Mouse (Mus musculus) kidney, embryonic 15.5 days (tissue): Measurements from ENCODE around the gene St6galnac6. TPM values are rescaled to one million over a fixed set of nuclear protein-coding genes. Genes with fewer than 3 reads are reported as not detected.

Experiments used
- ATAC-seq: fragments of 200-750 bp; cut with Nextera tagmentation; replicated peaks from 2 replicates; pipeline ENCODE4 v1.8.0; 2017; ENCODE audit warnings: moderate TSS enrichment; ENCODE audit not compliant: low FRiP score
- H3K27ac ChIP-seq: fragments of 300-500 bp; sonication (generic); 2 replicates; pipeline ENCODE4 v1.5.1; 2015; ENCODE audit warnings: mild to moderate bottlenecking, inconsistent platforms
- H3K27me3 ChIP-seq: fragments of 300-500 bp; sonication (generic); 2 replicates; pipeline ENCODE4 v1.6.1; 2015; ENCODE audit warnings: inconsistent platforms
- H3K36me3 ChIP-seq: fragments of 300-500 bp; sonication (generic); 2 replicates; pipeline ENCODE4 v1.6.1; 2015; ENCODE audit warnings: inconsistent platforms
- H3K4me1 ChIP-seq: fragments of 300-500 bp; sonication (generic); 2 replicates; pipeline ENCODE4 v1.6.1; 2015; ENCODE audit warnings: inconsistent platforms
- H3K4me2 ChIP-seq: fragments of 300-500 bp; sonication (generic); 2 replicates; pipeline ENCODE4 v1.6.1; 2015; ENCODE audit warnings: moderate library complexity, mild to moderate bottlenecking, inconsistent platforms
- H3K4me3 ChIP-seq: fragments of 300-500 bp; sonication (generic); replicated peaks from 2 replicates; pipeline ENCODE4 v1.5.1; 2015; ENCODE audit warnings: mild to moderate bottlenecking, inconsistent platforms
- H3K9ac ChIP-seq: fragments of 300-500 bp; sonication (generic); 2 replicates; pipeline ENCODE4 v1.6.1; 2015; ENCODE audit warnings: mild to moderate bottlenecking, inconsistent platforms
- H3K9me3 ChIP-seq: fragments of 300-500 bp; sonication (generic); replicated peaks from 2 replicates; pipeline ENCODE4 v1.6.1; 2016; ENCODE audit warnings: inconsistent platforms
- WGBS: fragments of 180-500 bp; shearing (Covaris S2); methylation state at CpG from one replicate; pipeline ENCODE4 v1.1.7; 2015; ENCODE audit warnings: mixed read lengths; 5-methylcytosine and 5-hydroxymethylcytosine counted together
- microRNA counts: library from miRNA; unstranded; fragments of <30 nt; microRNA quantifications from one replicate; lab custom pipeline; 2016
- microRNA-seq: library from miRNA; unstranded; fragments of <30 nt; microRNA quantifications from one replicate; pipeline ENCODE4, GENCODE M21; 2016
- polyA plus RNA-seq: library from polyadenylated mRNA; unstranded; fragments of >200 nt; fragmentation: Nextera tagmentation; extraction: Ambion mirVana; gene quantifications from 2 replicates; pipeline ENCODE4 v1.2.1, GENCODE M21; 2015

St6galnac6 gene
- polyA plus RNA-seq, 1 experiment from 2014 or later: 17.6 TPM

GRCm38 (mm10) chr2:32668176-32668575 lies 68.7 kb downstream of the St6galnac6 start:
- Histone ChIP-seq H3K27me3 (no peaks in the 10 kb centered on the region), H3K36me3 (peaks cover 23% of the 10 kb centered on the region), H3K4me2 (no peak overlapping the region), H3K4me3 (no peak overlapping the region), H3K9me3 (no peaks in the 10 kb centered on the region), H3K9ac (no peak overlapping the region), H3K4me1 (0 out of 2 replicates have a peak, but pooled peaks cover 9% of the 10 kb centered on the region), H3K27ac (peak overlapping the region; percentile 52; the same call in 1 of the 2 replicates)
- no peak for ATAC-seq
- WGBS: 89% methylated on average over 7 of the region's 7 CpGs

DNA sequence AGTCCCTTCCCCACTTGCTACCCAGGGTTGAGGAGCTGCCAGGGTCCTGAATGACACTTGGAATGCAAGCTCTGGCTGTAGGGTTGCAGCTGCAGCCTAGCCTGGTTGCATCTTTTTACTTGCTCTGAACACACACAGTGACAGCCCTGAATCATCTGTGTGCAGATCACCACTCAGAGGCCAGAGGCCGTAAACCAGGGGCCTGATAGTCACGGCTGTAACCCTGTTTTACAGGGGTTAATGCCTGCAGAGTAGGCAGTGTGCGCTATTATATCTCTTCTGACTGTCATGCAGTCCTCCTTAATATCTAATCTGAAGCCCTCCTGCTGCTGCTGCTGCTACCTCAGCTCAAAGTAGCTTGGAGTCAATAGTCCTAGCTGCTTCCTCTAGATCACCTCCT lies 70.4 kb downstream of the St6galnac6 start:
- no peaks in the 10 kb centered on the region for H3K9me3 ChIP-seq
- ATAC-seq: no peak
- H3K4me2 ChIP-seq: no peak overlapping the region
- H3K9ac ChIP-seq: no peak overlapping the region
- 47% methylated on average over 3 of the region's 3 CpGs for WGBS
- H3K4me1 ChIP-seq: 0 out of 2 replicates have a peak, but pooled peaks cover 11% of the 10 kb centered on the region
- H3K27ac ChIP-seq: no peak overlapping the region
- H3K36me3 ChIP-seq: peaks cover 35% of the 10 kb centered on the region
- no peaks in the 10 kb centered on the region for H3K27me3 ChIP-seq
- no peak overlapping the region for H3K4me3 ChIP-seq

MicroRNAs within 50 kb of the gene (microRNA counts, 519-probe panel; counts per million panel counts)
- 31.7 counts per million for microRNA mmu-miR-1954 (lab: Ali Mortazavi, UCI)

Small RNA genes lying within 50 kb of the gene (microRNA-seq; reads per million reads assigned to microRNA genes)
- not detected for gene Mir1954

Other genes starting within 250 kb of the St6galnac6 start
- gene Ciz1, start 247.4 kb upstream of the St6galnac6 start, polyA plus RNA-seq: 48.7 and 56.6 TPM in 2 replicates
- 6.3 and 7.9 TPM in 2 replicates for gene Dnm1, start 246.4 kb upstream of the St6galnac6 start, polyA plus RNA-seq
- gene 1110008P14Rik, start 217.8 kb upstream of the St6galnac6 start, polyA plus RNA-seq: 47.1 and 52.1 TPM in 2 replicates
- 6.8 and 9.1 TPM in 2 replicates for gene Lcn2, start 211.5 kb upstream of the St6galnac6 start, polyA plus RNA-seq
- gene Ptges2, start 203.8 kb upstream of the St6galnac6 start, polyA plus RNA-seq: 30.5 and 31.2 TPM in 2 replicates
- gene Naif1, start 149.3 kb upstream of the St6galnac6 start, polyA plus RNA-seq: 6.3 and 6.8 TPM in 2 replicates
- 20.4 and 20.7 TPM in 2 replicates for gene Slc25a25, start 148.3 kb upstream of the St6galnac6 start, polyA plus RNA-seq
- gene Fam102a, start 64.4 kb upstream of the St6galnac6 start, polyA plus RNA-seq: 14.5 and 15.0 TPM in 2 replicates
- 103 and 107 TPM in 2 replicates for gene Dpm2, start 28.9 kb upstream of the St6galnac6 start, polyA plus RNA-seq
- 2.0 and 2.7 TPM in 2 replicates for gene Pip5kl1, start 24.9 kb upstream of the St6galnac6 start, polyA plus RNA-seq
- 0.10 and 0.17 TPM in 2 replicates for gene 9430097D07Rik, start 24.0 kb upstream of the St6galnac6 start, polyA plus RNA-seq
- 22.3 and 23.2 TPM in 2 replicates for gene St6galnac4, start 12.6 kb upstream of the St6galnac6 start, polyA plus RNA-seq
- gene Ak1, start 22.0 kb downstream of the St6galnac6 start, polyA plus RNA-seq: 32.6 and 34.4 TPM in 2 replicates
- 71.9 and 82.1 TPM in 2 replicates for gene Eng, start 46.9 kb downstream of the St6galnac6 start, polyA plus RNA-seq
- 33.7 and 40.3 TPM in 2 replicates for gene Fpgs, start 104.4 kb downstream of the St6galnac6 start, polyA plus RNA-seq
- 108 and 118 TPM in 2 replicates for gene Cdk9, start 113.4 kb downstream of the St6galnac6 start, polyA plus RNA-seq
- gene Sh2d3c, start 121.3 kb downstream of the St6galnac6 start, polyA plus RNA-seq: 32.5 and 37.2 TPM in 2 replicates
- gene 6330409D20Rik, start 141.3 kb downstream of the St6galnac6 start, polyA plus RNA-seq: 0.18 TPM in 1 of 2 replicates, not detected in the other
- 64.8 and 70.5 TPM in 2 replicates for gene Tor2a, start 157.5 kb downstream of the St6galnac6 start, polyA plus RNA-seq
- 0.15 and 0.25 TPM in 2 replicates for gene Ttc16, start 175.9 kb downstream of the St6galnac6 start, polyA plus RNA-seq
- 5.1 and 5.5 TPM in 2 replicates for gene Ptrh1, start 176.1 kb downstream of the St6galnac6 start, polyA plus RNA-seq
- gene Cfap157, start 184.7 kb downstream of the St6galnac6 start, polyA plus RNA-seq: 0.45 and 0.64 TPM in 2 replicates
- 16.5 and 19.3 TPM in 2 replicates for gene Stxbp1, start 247.5 kb downstream of the St6galnac6 start, polyA plus RNA-seq